Mouse (Mus musculus) liver, adult 2 months (tissue): ENCODE measurements around the gene Lrrc43. TPM values are rescaled to one million over a fixed set of nuclear protein-coding genes. Genes with fewer than 3 reads are reported as not detected.

Source experiments
- DNase-seq: peaks from one replicate; pipeline ENCODE4 v3.0.0-alpha.2; 2011; ENCODE audit warnings: low read depth, low spot score; ENCODE audit errors: extremely low read depth
- H3K27ac ChIP-seq: fragments of 200-500 bp; replicated peaks from 2 replicates; pipeline ENCODE4 v1.5.1; 2012; ENCODE audit warnings: low read depth, mild to moderate bottlenecking, control low read depth, inconsistent platforms, low read length; ENCODE audit not compliant: insufficient read depth
- H3K27me3 ChIP-seq: fragments of 200-500 bp; 2 replicates; pipeline ENCODE4 v1.6.1; 2012; ENCODE audit warnings: mild to moderate bottlenecking, moderate library complexity, low read length, inconsistent platforms; ENCODE audit not compliant: control insufficient read depth, insufficient read depth
- H3K36me3 ChIP-seq: fragments of 200-500 bp; 2 replicates; pipeline ENCODE4 v1.6.1; 2012; ENCODE audit warnings: low read length, inconsistent platforms; ENCODE audit not compliant: control insufficient read depth, insufficient read depth
- H3K4me1 ChIP-seq: fragments of 200-500 bp; 2 replicates; pipeline ENCODE4 v1.6.1; 2011; ENCODE audit warnings: low read length; ENCODE audit not compliant: control insufficient read depth, insufficient read depth
- H3K4me3 ChIP-seq: fragments of 200-500 bp; 2 replicates; pipeline ENCODE4 v1.5.1; 2011; ENCODE audit warnings: low read depth, mild to moderate bottlenecking, control low read depth, low read length, moderate library complexity; ENCODE audit not compliant: insufficient read depth
- H3K79me2 ChIP-seq: fragments of 200-500 bp; 2 replicates; pipeline ENCODE4 v1.6.1; 2012; ENCODE audit warnings: inconsistent platforms, mild to moderate bottlenecking, low read length, moderate library complexity; ENCODE audit not compliant: control insufficient read depth, insufficient read depth
- H3K9ac ChIP-seq: fragments of 200-500 bp; 2 replicates; pipeline ENCODE4 v1.6.1; 2012; ENCODE audit warnings: low read depth, mild to moderate bottlenecking, control low read depth, inconsistent platforms, low read length
- CTCF ChIP-seq: fragments of 200-500 bp; IDR thresholded peaks from 2 replicates; pipeline ENCODE4 v1.5.1; 2011; ENCODE audit warnings: low read depth, low read length, control low read depth
- POLR2A ChIP-seq: fragments of 200-500 bp; IDR thresholded peaks from 2 replicates; pipeline ENCODE4 v1.6.1; 2011; ENCODE audit warnings: low read length, control low read depth; ENCODE audit not compliant: insufficient read depth; ENCODE audit errors: extremely low read depth
- WGBS: fragments of 180-500 bp; shearing (Covaris S2); methylation state at CpG from one replicate; pipeline ENCODE4 v1.1.7; 2018; 5-methylcytosine and 5-hydroxymethylcytosine counted together
- polyA plus RNA-seq: library from polyadenylated mRNA; depleted of rRNA; stranded (reverse); fragments of >200 nt; gene quantifications from 2 replicates; pipeline ENCODE4 v1.2.3, GENCODE M21; 2012
- total RNA-seq: library from RNA; depleted of rRNA; stranded (reverse); fragments of >200 nt; gene quantifications from 2 replicates; pipeline ENCODE4 v1.2.3, GENCODE M21; 2014

Gene Lrrc43
- total and polyA plus RNA-seq, 2 experiments = not detected

DNA sequence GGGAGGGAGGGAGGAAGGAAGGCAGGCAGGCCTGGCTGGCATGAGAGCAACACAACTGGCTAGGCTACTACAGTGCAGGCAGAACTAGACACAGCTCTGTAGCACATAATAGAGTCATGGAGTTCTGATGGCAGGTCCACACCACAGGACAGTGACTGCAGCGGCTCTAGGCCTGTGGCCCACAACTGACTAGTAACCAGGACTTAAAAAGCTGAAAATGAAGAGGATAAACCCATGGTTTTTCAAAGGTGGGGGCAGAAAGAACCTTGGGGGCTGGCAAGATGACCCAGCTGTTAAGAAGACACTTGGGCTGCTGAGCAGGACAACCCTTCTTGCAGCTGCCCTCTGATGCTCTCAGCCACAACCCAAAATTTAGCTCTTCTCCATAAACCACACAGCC is 32.5 kb downstream of the Lrrc43 start:
- TF ChIP-seq POLR2A (no peak), CTCF (no peak)
- no peak overlapping the region for H3K4me3 ChIP-seq
- peaks cover 4% of the 10 kb centered on the region; the same call in 1 of the 2 replicates for H3K79me2 ChIP-seq
- H3K27me3 ChIP-seq = no peaks in the 10 kb centered on the region
- peaks cover 19% of the 10 kb centered on the region for H3K36me3 ChIP-seq
- no peak overlapping the region for H3K9ac ChIP-seq
- no peak for DNase-seq
- H3K27ac ChIP-seq = no peak overlapping the region
- peaks cover 4% of the 10 kb centered on the region; the same call in 1 of the 2 replicates for H3K4me1 ChIP-seq
- 95% methylated on average over 1 of the region's 1 CpGs for WGBS

DNA sequence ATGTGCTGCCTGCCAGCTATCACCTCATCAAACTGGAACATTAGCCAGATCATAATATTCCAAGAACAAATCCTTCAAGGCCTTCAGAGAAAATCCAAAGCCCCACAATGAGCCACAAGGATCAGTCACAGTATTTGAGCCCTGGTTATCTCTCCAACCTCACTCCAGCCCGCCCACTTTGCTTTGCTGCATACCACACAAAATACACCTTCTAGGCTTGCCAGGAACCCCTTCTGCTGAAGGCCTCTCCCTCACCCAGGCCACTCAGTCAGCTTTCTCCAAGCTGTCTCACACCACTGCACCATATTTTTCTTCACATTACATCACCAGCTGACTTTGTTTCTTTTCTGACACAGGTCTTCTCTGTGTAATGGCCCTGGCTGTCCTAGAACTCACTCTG is 33.1 kb downstream of the Lrrc43 start:
- DNase-seq = no peak
- WGBS = 94% methylated on average over 1 of the region's 1 CpGs
- Histone ChIP-seq H3K36me3 (peaks cover 14% of the 10 kb centered on the region), H3K27ac (no peak overlapping the region), H3K27me3 (no peaks in the 10 kb centered on the region), H3K79me2 (peaks cover 4% of the 10 kb centered on the region; the same call in 1 of the 2 replicates), H3K9ac (no peak overlapping the region), H3K4me1 (peaks cover 4% of the 10 kb centered on the region; the same call in 1 of the 2 replicates), H3K4me3 (no peak overlapping the region)
- TF ChIP-seq CTCF (no peak), POLR2A (no peak)

GRCm38 (mm10) chr5:123523692-123524392 is 34.7 kb downstream of the Lrrc43 start, which contains the start of gene Diablo:
TSS of gene Diablo (minus strand) at chr5:123524176.
- peaks cover 4% of the 10 kb centered on the region; the same call in 1 of the 2 replicates for H3K4me1 ChIP-seq
- H3K36me3 ChIP-seq = peaks cover 7% of the 10 kb centered on the region; the same call in 1 of the 2 replicates
- H3K9ac ChIP-seq = peak within 1 kb of the TSS; percentile 90
- no peak within 1 kb of the TSS; the same call in 1 of the 2 replicates for H3K27ac ChIP-seq
- peak within 1 kb of the TSS; percentile 76 for H3K4me3 ChIP-seq
- TF ChIP-seq POLR2A (peak; percentile 87), CTCF (no peak)
- under 1% methylated on average over 82 of the region's 82 CpGs for WGBS
- H3K79me2 ChIP-seq = peaks cover 4% of the 10 kb centered on the region; the same call in 1 of the 2 replicates
- DNase-seq = peak; percentile 84
- no peaks in the 10 kb centered on the region for H3K27me3 ChIP-seq

DNA sequence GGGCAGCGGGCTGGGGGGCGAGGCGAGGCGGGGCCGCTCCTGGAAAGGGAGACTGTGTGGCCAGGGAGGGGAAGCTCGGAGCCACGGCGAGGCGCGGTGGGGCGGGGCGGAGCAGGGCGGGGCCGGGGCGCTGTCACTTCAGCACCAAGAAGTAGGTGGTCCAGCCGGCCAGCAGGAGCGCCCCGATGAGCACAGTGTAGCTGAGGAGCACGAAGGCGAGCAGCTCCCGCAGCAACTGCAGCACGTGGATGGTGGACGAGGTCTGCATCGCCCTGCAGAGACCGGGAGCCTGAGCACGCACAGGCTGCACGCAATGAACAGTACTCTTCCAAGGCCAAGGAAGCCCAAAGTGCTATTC is 35.3 kb downstream of the Lrrc43 start:
- DNase-seq = no peak
- peaks cover 11% of the 10 kb centered on the region; the same call in 1 of the 2 replicates for H3K36me3 ChIP-seq
- H3K27me3 ChIP-seq = no peaks in the 10 kb centered on the region
- peaks cover 4% of the 10 kb centered on the region; the same call in 1 of the 2 replicates for H3K79me2 ChIP-seq
- peak overlapping the region; percentile 59 for H3K9ac ChIP-seq
- no peak for TF ChIP-seq POLR2A
- TF ChIP-seq CTCF = no peak
- H3K4me3 ChIP-seq = peak overlapping the region; percentile 76
- whole genome bisulfite sequencing = 2% methylated on average over 27 of the region's 27 CpGs
- peaks cover 4% of the 10 kb centered on the region; the same call in 1 of the 2 replicates for H3K4me1 ChIP-seq
- H3K27ac ChIP-seq = no peak overlapping the region

DNA sequence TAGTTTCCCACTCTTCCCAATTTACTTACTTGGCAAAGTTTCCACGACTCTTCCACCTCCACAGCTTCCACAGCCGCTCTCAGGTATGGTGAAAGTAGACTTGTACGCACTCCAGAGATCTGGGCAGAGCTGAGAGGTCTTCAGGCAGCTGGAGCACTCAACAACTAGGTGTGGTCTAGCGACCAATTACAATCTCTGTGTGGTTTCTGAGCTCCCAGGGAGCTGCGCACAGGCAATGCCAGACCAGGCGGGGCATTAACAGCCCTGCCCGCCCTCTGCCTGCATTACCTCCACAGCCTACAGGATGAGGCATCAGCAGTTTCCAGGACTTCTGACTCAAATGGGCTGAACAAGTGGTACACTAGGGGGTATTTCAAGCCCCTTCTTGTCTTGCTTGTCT is 36.2 kb downstream of the Lrrc43 start, which contains the start of gene Gm49027:
Gm49027 (minus strand) TSS at position 208 of the 400 bp plus-strand sequence.
- Histone ChIP-seq H3K4me1 (peaks cover 4% of the 10 kb centered on the region; the same call in 1 of the 2 replicates), H3K27me3 (no peaks in the 10 kb centered on the region), H3K4me3 (peak within 1 kb of the TSS; percentile 76), H3K27ac (no peak within 1 kb of the TSS), H3K36me3 (peaks cover 13% of the 10 kb centered on the region; the same call in 1 of the 2 replicates), H3K79me2 (peaks cover 4% of the 10 kb centered on the region; the same call in 1 of the 2 replicates), H3K9ac (no peak within 1 kb of the TSS)
- TF ChIP-seq CTCF (no peak), POLR2A (no peak)
- no peak for DNase-seq
- 87% methylated on average over 7 of the region's 7 CpGs for WGBS
